Mouse (Mus musculus) yolk sac, embryonic 10.5 days (tissue): Measurements from ENCODE around the gene Fam92b.

Experiments
- DNase-seq: peaks from one replicate; pipeline ENCODE4 v3.0.0-alpha.2; 2017; ENCODE audit warnings: low spot score

Fam92b gene

DNA sequence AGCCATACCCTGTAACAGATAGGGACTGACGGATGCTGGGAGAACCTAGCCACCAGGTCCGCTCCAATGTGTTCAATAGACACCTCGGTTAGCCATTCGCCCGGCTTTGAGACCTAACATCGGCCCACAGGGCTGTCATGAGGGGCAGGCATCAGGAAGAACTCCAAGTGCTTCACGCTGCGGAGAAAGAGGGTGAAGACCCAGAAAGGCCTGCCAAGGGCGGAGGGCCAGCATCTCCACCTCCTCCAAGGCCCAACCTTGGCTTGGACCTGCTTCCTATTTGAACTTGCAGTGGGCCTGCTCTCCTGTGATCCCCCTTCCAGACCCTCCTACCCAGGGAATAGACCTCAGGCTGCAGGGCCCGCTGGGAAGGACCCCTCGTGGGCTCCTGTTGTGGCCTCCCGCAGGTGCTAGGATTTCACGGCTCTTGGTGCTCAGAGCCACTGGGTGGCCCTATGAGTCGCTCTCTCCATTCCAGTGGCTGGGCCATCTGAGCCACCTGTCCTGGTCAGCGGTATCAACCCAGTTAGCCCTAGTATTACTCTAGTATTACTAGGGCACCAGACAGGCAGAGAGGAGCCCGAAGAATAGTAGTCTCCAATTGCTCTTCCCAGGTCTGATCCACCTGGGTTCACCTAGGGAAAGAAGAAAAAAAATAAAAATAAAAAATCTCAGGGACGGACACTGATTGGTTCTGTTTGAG lies 13.0 kb upstream of the Fam92b start:
- DNase-seq: no peak

DNA sequence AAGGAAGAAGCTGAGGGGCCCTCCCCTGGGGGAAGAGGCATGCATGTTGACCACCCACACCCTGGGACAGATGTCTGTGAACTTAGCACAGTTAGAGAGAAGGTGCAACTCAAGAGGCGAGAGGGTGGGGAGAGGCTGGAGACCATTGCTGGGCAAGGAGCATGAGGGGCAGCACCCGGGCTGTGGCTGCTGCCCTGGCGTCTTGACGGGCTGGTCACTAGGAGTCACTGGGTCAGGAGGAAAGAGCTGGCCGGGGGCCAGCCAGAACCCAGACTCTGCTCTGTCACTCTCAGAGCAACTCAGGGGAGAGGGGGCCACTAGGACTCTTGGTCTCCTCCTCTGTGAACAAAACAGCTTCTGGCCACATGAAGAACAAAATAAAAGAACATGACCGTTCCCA lies 12.2 kb upstream of the Fam92b start:
- no peak for DNase-seq

DNA sequence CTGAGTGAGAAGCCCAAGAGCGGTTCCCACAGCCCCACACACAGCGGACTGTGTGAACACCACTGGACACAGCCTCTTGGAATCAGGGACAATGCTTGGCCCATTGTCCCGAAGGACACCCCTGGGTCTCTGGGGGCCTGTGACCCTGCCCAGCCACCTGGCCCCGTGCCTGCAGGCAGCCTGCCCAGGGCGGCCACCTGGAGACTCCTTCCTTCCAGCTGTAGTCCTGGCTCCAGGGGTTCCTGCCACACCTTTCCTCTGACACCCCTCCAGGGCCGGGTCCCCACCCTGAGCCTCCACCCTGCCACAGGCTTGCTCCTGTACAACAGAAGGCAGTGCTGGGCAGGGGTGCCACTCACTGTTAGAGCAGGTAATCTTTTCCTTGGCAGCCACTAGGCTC lies 11.2 kb upstream of the Fam92b start:
- DNase-seq: no peak

DNA sequence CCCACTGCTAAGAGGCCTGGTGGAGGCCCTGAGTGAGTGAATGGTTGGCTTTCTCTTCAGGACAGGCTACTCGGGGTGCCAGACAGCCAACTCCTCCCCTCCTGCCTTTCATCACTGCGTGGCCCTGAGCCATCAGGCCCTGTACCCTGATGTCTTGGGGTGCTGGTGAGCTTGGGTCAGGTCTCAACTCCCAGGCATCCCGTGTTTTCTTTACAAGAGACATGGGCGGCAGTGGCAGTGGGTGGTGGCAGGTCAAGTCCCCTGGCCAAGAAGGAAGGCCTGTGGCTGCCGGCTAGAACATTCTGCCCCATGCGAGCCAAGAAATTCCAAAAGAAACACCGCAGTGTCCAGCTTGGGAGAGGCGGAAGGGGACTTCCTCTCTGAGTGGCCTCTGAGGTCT lies 9.2 kb upstream of the Fam92b start:
- no peak for DNase-seq

DNA sequence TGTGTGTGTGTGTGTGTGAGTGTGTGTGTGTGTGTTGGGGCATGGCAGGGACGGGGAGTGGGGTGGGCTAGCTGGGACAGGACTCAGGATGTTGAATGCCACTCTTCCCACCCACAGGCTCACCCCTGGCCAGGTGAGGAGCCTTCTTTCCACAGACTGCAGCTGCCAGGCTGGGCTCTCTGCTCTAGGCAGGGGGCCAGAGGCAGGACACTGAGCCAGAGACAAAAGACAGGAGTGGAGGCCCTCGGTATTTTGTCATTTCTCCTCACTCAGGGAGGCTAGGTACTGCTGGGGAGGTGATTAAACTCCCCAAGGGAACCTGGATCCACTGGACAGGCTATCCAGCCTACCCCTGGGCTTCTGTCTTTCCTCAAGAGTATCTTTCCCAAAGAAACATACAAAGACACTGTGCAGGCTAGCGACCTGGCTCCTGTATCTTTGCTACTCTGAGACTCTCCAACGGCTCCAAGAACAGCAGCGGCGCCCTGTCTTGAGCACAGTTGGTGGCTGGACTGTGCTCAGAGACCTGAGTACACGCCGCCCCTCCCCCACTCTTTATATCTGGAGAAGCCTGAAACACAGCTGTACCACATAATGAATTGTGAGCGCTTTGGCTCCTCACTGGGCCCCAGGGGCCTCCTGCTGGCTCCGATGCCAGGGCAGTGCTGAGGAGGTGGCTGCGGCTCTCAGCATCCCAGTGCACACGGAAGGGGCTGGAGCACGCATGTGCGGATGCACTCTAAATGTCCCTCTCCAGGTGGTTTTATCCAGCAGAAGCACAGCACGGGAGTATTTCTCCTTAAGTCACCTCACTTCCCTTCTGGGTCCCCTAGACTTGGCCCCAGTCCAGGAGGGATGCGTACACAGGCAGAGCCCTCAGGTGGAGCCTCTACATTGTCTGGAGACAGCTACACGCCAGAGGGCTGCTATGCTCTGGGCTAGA lies 7.9 kb upstream of the Fam92b start:
- no peak for DNase-seq

DNA sequence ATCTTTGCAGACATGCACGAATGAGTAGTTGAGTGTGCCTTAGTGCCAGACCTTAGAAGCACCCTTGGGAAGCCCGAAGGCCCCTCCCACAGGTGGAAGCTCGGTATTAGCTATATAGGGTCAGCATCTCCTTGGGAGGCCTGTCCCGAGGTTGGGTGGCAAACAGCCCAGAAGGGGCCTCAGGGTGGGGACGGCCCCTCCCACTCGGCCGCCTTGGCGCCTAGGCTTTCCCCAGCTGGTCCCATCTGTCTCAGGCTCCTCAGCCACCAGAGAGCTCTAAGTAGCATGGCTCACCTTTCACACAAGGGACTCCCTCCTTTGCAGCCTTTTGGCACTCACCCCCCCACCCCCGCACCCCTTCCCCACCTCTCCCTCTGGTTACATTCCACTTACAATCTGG lies 7.1 kb upstream of the Fam92b start:
- no peak for DNase-seq

DNA sequence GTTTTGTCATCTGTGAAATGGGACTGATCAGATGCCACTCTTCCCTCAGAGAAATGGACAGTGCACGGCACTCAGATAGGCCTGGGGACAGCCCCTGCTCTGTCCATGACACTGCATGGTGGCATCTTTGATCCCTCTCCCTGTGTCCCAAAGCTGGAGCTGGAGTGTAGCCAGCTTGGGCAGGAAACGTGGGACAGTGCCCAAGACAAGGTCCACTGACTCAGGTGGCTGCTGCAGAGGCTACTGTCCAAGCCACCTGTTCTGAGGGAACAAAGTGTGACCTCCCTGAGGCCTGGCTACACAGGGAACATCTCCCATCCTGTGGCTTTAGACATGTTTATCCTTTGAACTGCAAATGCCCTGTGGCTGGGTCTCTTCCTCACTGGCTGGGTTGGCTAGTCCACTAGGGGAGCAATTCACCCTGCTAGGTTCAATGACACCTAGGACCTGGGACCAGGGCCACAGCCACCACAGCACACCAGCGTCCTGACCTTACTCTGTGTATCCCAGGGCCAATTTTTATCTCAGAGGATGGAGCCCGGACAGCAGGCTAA lies 4.7 kb upstream of the Fam92b start:
- no peak for DNase-seq

DNA sequence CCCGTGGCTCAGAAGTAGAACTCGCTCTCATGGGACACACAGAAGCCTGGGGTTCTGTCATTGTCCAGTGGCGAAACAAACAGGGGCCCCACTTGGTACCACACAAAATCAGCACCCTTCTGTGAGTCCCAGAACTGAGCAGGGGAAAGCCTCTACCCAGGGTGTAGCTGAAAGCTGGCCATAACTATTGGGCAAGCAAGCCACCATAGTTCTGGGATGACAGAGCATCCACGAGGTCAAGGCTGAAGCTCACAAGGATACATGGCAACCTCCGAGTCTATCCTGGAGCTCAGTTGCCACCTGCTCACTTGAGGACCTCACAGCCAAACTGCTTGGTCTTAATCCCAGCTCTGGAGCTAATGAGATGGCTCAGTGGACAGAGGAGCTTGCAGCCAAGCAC lies 4.0 kb upstream of the Fam92b start:
- DNase-seq: no peak

DNA sequence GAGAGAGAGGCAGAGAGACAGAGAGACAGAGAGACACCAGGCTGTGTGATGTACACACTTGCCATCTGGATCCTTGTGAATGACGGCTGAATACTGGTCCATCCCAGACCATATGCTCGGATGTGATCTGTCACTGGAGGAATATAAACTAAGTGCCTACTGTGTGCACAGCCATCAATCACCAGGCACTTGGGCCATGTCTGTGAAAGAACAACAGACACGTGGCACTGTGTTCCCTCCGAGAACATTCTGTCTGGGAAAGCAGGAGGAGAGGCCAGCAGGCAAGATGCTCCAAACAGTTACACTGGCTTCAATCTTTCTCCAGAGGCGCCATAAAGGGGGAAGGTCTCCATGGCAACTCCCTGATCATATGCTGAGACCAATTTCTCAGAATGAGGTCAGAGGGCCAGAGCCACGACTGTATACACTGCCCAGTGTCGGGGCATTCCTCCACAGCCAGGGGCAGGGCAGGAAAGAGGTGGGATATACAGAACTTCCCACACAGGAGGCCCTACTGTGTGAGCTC lies 3.2 kb upstream of the Fam92b start:
- DNase-seq: no peak

DNA sequence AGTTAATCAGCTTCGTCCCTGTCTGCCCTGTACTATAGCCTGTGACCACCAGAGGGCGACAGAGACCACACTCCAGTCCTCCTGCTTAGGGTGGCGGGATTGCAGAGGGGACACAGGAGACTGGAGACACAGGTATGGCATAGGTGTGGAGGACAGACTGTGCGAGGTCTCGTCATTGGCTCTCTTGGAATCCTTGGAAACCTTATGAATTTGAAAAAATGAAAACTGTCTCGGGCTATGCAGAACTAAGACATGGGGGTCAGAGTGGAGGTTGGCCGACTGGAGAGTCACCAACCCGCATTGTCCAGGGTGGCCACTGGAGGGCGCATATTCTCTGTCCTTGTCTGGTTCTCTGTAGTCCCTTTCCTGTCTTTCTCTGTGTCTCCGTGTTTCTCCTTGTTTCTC lies 1.8 kb upstream of the Fam92b start:
- peak; percentile 88 for DNase-seq

DNA sequence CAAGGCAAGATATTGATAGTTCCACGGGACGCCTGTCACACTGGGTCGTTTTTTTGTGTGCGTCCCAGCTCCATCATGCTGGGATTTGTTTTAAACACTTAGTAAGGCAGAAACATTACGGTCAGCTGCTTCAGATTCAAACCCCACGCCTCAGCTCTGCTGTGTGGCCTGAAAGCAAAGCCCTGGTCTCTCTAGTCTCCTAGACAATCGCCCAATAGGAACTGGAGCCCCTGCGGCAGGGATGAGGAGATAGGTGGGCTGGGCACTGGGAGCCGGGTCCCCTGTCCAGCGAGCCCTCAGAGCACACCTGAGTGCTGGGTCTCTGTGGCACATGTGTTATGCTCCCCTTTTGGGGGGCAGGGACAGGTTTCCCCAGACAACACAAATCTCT lies 853 bp upstream of the Fam92b start:
- DNase-seq: no peak

DNA sequence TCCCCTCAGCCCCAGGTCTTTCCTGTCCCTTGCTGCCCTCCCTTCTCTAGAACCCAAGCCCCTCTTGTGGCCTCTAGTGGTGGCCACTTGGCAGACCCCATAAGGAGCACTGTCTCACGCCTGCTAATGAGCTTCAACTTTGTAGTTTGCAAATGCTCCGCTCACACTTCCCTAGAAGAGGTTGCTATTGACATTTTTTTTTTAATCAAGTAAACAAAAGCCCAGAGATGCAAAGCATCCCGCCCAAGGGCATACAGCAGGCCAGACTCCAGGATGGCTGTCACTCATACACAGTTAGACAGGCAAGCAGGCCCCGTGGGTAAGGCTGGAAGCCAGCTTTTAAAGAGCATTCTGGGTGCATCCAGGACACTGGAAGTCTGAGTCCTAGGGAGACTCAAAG lies 661 bp downstream of the Fam92b start:
- DNase-seq: no peak

DNA sequence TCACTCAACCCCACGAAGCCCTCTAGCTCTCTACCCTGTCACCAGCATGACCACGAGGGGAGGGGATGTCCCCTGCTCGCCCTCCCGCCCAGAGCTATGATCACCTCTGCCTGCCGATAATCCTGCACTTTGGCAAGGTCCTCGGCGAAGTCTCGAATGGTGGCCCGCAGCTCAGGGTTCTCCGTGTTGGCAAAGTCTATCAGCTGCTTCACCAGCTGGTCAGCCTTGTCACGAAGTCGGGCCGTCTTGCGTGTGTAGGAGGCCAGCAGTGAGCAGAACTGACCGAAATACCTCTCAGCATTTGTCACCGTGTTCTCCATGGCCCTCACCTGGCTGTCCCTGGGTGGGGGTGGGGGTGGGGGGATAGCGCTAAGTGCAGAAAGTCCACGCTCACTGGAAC lies 2.7 kb downstream of the Fam92b start:
- no peak for DNase-seq

DNA sequence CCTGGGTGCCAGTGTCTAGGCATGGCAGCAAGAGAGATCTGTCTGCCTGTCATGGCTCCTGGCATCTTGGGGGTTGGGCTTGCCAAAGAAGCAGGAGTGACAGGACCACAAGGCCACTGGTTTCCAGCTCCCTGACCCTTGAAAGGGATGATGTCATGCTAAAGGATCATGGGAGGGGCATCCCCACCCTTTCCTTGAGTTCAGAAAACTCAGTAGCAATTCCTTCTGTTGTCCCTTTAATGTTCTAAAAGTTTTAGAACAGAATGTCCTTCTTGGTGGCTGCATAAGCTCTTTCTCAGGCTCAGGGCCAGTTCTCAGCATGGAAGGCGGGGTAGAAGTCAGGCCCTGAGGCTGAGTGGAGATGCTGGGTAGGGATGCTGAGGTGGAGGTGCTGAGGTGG lies 4.1 kb downstream of the Fam92b start:
- DNase-seq: no peak

DNA sequence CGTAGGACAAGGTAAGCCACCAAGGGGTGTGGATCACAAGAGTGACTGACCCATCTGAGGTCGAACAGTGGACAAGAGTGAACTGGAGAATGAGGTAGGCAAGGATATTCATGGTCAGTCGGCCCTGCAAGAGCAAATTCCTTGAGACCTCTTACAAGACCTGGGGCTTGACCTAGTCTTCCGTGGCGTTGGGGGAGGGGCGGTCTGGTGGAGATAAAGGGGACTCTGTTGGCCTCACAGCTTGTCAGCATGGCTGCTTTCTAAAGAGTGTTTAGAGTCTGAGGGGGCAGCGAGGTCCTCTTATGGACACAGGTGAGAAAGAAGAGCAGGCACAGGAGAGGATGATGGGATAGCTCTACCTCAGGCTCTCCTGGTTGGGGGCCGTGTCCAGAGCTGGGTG lies 8.1 kb downstream of the Fam92b start:
- no peak for DNase-seq

DNA sequence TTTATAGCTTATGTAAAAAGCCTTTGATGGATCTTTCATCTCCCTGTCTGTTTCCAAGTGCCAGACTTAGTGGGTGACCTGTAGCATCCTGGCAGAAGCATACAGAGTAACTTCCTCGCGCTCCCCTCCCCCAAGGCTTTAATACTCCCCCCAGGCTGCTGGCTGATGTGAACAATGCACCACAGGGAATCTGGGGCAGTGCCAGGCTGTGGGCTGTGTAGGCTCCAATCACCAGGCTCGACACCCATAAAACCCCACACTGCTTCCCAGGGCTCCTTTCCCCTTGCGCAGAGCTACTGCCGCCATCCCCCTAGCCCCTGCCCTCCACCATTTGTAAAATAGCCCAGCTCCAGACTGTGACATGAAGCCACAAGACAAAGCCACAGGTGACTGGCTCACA lies 9.4 kb downstream of the Fam92b start:
- DNase-seq: no peak

DNA sequence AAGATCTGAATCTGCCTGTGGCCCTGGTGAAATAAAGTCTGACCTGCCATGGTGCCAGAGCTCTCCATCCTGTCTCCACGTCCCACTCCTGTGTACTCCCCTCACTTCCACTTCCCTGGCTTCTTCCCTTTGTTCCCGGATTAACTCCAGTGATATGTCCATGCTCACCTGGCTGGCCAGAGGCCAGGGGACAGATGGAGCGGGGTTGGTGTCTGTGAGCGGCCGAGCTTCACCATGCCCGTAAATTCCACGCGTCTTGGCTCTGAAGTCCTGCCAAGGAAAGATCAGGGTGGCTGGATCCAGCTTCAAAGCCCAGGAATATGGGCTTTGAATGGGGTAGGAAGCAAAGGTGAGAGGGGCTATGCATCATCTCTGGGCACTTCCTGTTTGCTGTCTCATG lies 10.1 kb downstream of the Fam92b start:
- no peak for DNase-seq

DNA sequence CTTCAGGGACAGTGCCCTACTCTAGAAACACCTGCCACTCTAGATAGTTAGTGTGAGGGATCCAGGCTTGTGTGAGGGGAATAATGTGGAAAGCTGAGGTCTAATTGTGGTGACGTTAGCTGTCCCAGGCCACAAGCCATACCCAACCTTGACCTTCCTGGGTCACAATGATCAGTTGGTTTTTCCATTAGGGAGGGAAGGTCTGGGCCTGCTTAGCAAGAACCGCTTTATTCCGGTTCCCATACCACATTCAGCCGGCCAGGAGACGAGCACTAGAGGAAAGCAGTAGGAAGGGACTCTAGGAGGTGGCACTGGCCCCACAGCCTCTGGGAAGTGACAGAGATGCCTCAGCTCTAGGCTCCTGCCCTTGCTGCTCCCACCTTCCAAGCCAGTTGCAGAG lies 13.2 kb downstream of the Fam92b start:
- no peak for DNase-seq

DNA sequence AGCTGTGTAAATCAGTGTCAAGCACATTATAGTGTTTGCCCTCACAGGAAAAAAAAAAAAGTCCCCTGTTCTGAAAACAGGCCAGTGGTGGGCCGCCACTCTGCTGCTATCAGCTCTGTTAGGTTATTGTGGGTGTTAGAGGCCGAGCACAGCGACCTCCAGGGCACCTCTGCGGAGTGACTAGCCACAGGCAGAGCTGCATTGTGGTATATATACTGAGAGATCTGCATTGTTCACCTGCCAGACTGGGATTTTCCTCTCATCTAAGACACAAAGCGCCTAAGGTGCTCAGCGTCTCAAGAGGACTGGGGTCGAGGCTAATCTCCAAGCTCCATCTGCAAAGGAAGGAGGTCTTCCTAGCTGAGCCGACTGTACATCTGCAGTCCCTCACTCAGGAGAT lies 13.9 kb downstream of the Fam92b start:
- DNase-seq: no peak

DNA sequence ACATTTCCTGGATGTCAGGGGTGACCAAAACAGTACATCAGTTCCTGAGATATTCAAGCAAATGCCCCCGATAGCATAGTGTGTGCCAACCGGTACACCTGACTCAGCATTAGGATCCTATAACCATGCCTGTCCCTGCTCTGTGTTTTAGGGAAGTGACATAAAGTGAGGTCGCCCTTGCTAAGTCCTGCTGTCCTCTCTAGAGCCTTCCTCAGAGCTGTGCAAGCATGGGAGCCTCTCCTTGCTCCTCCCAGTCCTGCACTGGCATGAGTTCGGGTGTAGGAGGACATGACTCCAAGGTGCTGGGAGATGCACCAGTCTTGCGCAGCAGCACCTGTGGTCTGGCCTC lies 14.9 kb downstream of the Fam92b start:
- no peak for DNase-seq

DNA sequence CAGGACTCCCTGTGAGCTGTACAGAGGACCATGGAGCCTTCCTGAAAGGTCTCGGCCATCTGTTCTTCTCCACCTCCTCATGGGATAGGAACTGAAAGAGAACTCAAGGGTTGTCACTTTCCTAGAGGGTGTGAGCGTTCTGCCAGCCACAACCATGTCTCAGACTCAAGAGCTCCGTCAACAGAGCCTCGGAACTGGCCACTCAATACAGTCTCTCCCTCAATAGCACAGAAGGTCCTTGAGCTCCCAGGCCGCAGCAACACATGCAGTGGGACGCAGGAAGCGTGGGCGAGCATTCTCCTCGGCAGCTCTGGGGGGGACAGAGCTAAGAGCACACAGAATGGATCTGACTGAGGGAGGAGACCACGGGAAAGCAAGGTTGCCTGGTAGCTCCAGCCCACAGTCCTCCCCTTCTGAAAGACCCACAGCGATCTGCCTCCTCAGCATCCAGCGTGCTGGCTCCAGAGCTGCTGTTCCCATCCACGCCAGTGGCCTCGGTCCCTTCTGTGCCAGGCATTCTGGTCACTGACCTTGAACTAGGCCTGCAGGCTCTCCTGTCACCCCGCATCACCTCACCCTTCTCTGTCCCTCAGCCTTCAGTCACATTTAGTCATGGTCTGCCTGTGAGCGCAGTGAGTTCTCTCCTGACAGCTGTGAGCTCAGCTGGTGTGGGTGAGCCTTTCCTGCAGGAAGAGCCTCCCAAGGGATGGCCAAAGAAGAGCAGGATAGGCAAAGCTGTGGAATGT lies 15.4 kb downstream of the Fam92b start:
- no peak for DNase-seq

DNA sequence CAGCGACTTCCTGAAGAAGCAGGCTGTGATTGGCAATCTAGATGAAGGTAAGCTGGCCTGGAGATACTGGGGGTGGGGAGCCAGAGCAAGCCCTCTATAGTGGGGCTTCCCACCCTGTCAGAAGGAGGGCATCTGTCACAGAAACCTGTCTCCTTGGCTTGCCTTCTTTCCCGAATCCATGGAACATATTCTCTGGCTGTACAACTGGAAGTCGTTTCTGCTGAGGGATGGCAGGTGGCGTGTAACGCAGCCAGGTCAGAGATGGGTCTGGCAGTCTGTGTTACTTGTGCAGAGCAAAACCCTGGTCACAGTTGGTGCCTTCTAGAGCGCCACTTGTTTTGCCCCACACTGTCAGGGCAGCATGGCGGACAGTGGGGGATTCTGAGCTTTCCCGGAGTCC lies 16.9 kb downstream of the Fam92b start:
- no peak for DNase-seq

DNA sequence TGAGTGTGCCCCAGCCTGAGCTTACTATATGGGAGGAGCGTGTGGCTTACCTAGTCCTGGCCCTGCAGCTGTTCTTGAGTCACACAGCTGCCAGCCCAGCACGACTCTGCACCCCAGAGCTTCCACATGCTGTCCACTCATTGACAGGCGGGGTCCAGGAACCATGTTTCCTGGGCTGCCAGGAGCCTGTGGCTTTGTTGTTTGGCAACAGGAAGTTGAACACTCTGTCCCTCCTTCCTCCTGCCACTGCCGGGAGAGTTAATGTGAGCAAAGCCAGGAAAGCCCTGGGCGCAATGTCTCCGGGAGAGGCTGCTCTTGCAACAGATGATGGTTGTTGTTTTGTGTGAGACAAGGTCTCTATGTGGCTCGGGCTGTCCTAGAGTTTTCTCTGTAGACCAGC lies 24.6 kb downstream of the Fam92b start:
- no peak for DNase-seq
